Mouse (Mus musculus) layer of hippocampus, adult 18-20 months (tissue): Measurements from ENCODE around the gene Olfr1232. TPM values are rescaled to one million over a fixed set of nuclear protein-coding genes. Genes with fewer than 3 reads are reported as not detected.

Experiments used
- DNase-seq, 2 experiments: peaks; one replicate each; pipeline ENCODE4 v3.0.0; 2022; ENCODE audit warnings: low spot score in 2 of 2
- long read RNA-seq: library from polyadenylated mRNA; stranded (forward); transcript quantifications from one replicate; pipeline ENCODE4 v2.0.0, GENCODE M21; 2021
- total RNA-seq, 2 experiments: library from RNA; stranded (reverse); gene quantifications; 2 replicates each; pipeline ENCODE4 v1.2.3; 2021

The Olfr1232 gene
- not detected for total RNA-seq
- long read RNA-seq = 0 reads

DNA sequence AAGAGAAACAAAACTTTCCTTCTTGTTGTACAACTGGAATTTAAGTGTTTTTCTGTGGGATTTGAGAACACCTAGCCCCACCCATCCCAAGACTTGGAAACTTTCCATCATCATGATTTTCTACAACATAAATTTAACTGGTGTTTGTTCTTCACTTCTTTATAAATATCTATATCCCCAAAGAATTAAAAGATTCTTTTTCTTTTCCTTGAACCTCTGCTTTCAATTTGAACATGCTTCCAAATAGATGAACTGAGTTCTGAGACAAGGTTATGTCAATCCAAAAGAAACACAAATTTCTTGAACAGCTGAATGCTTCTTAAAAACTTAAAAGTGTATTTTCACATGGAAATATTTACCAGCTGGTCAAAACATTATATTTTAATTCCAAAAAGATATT is at the start of gene Olfr1232:
Gene Olfr1232, minus strand, starts transcription at position 101 of the 400 bp plus-strand sequence.
- no peak for DNase-seq

DNA sequence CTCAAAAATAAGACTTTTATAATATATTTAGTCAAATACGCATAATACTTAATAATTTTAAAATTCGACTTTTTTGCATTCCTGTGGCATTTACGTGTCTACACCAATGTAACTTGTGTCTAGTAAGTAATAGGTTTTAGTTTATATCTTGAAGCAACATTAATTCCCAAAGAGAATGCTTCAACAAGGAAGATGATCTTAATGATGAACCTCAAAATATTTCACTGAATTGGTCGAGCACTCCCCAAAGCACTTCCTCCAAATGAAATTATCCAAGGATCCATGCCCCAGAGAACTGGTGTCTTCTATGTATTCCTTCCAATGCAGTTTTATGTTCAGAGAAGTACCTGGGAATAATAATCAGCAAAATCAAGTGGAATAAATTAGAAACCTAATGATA is 35.3 kb upstream of the Olfr1232 start, which contains the start of gene Olfr1234:
Gene Olfr1234, minus strand, starts transcription at position 101 of the 400 bp plus-strand sequence.
- DNase-seq = no peak

DNA sequence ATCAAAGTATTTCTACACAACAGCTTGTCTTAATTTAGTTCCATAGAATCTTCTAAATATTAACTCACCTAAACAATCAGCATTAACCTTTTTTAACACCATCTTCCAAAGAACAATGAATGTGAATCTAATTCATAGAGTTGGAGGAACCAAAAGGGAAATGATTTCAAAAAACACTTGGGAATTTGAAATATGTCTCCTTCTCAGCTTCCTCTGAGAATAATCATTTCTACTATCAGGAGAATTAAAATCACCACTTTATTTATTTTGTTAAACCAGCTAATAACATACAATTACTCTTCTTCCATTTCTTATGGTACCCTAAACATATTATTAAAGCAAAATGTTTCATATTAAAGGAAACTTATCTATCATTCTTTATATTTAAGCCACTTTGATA is 12.8 kb upstream of the Olfr1232 start, which contains the start of gene Olfr1233:
Gene Olfr1233, minus strand, starts transcription at position 101 of the 400 bp plus-strand sequence.
- no peak for DNase-seq

DNA sequence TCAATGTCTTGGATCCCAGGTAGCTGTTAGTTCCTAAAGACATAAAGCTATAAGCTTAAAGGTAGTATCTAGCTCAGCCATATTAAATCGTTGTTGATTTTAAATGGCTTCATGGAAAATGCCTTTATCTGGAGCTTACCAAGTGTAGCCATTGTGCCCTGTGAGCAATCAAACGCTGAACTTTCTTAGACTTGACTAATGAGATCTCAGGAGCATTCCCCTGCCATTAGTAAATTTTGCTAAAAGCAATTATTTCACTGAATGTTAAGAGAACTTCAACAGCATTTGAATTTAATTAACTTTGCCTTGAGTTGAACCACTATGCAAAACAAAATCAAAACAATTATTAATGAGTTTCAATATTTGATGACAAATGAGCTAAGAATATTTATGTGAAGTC is 22.5 kb downstream of the Olfr1232 start, which contains the start of gene Olfr1231:
Gene Olfr1231, minus strand, starts transcription at position 101 of the 400 bp plus-strand sequence.
- DNase-seq = no peak

DNA sequence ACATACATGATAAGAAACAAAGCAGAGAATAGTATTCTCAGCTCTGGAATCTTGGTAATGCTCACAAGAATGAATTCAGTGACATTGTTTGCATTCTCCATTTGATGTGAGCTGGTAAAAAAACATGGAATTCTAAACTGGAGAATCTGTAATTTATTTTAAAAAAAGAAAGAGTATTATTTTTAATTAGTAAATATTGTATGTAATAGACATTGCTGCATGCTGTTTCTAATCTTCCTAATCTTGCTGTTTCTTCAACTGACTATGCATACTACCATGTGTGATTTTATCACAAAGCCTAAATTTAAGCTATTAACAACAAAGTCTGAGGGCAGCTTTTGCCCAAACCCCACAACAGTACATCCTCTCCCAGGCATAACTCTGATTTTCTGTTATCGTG is 32.3 kb downstream of the Olfr1232 start, which contains the start of gene Olfr1230:
Gene Olfr1230, minus strand, starts transcription at position 101 of the 400 bp plus-strand sequence.
- DNase-seq = no peak

DNA sequence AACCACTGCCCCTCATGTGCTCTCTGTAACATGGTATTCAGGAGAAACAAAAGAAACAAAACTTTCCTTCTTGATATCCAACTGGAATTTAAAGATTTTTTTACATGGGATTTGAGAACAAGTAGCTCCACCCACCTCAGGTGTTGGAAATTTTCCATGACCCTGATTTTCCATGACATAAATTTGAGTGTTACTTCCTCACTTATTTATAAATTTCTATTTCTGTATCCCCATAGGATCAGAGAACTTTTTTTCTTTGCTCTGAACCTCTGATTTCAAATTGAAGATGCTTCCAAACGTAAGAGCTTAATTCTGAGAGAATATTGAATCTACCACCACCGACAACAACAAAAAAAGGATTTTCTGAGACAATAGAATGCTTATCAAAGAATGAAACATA is 41.6 kb downstream of the Olfr1232 start, which contains the start of gene Olfr1229:
Gene Olfr1229, minus strand, starts transcription at position 101 of the 400 bp plus-strand sequence.
- DNase-seq = no peak

Other genes with a start within 250 kb of the Olfr1232 start
- not detected for gene Olfr1219, start 246.2 kb downstream of the Olfr1232 start, total RNA-seq
- gene Olfr1220, start 222.8 kb downstream of the Olfr1232 start, total RNA-seq = not detected
- gene Olfr1221, start 212.4 kb downstream of the Olfr1232 start, total RNA-seq = not detected
- not detected for gene Olfr1222, start 196.6 kb downstream of the Olfr1232 start, total RNA-seq
- not detected for gene Olfr1223, start 178.1 kb downstream of the Olfr1232 start, total RNA-seq
- gene Olfr1224-ps1, start 165.6 kb downstream of the Olfr1232 start, total RNA-seq = not detected
- gene Olfr1225, start 155.0 kb downstream of the Olfr1232 start, total RNA-seq = not detected
- not detected for gene Olfr1226, start 129.6 kb downstream of the Olfr1232 start, total RNA-seq
- gene Olfr1228, start 75.6 kb downstream of the Olfr1232 start, total RNA-seq = not detected
- gene Olfr1229, start 41.7 kb downstream of the Olfr1232 start, total RNA-seq = not detected
- not detected for gene Olfr1230, start 32.4 kb downstream of the Olfr1232 start, total RNA-seq
- not detected for gene Olfr1231, start 22.6 kb downstream of the Olfr1232 start, total RNA-seq
- not detected for gene Olfr1233, start 12.7 kb upstream of the Olfr1232 start, total RNA-seq
- not detected for gene Olfr1234, start 35.2 kb upstream of the Olfr1232 start, total RNA-seq
- gene Olfr1238, start 80.0 kb upstream of the Olfr1232 start, total RNA-seq = not detected
- gene Olfr1239, start 90.7 kb upstream of the Olfr1232 start, total RNA-seq = not detected
- not detected for gene Olfr1240, start 113.3 kb upstream of the Olfr1232 start, total RNA-seq
- not detected for gene Olfr1241, start 157.5 kb upstream of the Olfr1232 start, total RNA-seq
- not detected for gene Olfr1242, start 168.7 kb upstream of the Olfr1232 start, total RNA-seq
- gene Olfr1243, start 201.8 kb upstream of the Olfr1232 start, total RNA-seq = not detected
- not detected for gene Olfr1245, start 248.8 kb upstream of the Olfr1232 start, total RNA-seq